Mouse (Mus musculus) limb, embryonic 13.5 days (tissue): ENCODE data around the gene Slc6a9. TPM values are rescaled to one million over a fixed set of nuclear protein-coding genes. Genes with fewer than 3 reads are reported as not detected.

ENCODE experiments used
- ATAC-seq: fragments of 200-750 bp; cut with Nextera tagmentation; 2 replicates; pipeline ENCODE4 v1.8.0; 2017; ENCODE audit warnings: low read depth, moderate number of reproducible peaks, moderate TSS enrichment; ENCODE audit not compliant: low FRiP score
- H3K27ac ChIP-seq: fragments of 300-500 bp; sonication (generic); 2 replicates; pipeline ENCODE4 v1.5.1; 2015; ENCODE audit warnings: inconsistent platforms, mild to moderate bottlenecking, moderate library complexity
- H3K27me3 ChIP-seq: fragments of 300-500 bp; sonication (generic); 2 replicates; pipeline ENCODE4 v1.6.1; 2015; ENCODE audit warnings: mild to moderate bottlenecking, inconsistent platforms
- H3K36me3 ChIP-seq: fragments of 300-500 bp; sonication (generic); 2 replicates; pipeline ENCODE4 v1.6.1; 2015; ENCODE audit warnings: inconsistent platforms, mild to moderate bottlenecking, moderate library complexity
- H3K4me1 ChIP-seq: fragments of 300-500 bp; sonication (generic); 2 replicates; pipeline ENCODE4 v1.6.1; 2015; ENCODE audit warnings: inconsistent platforms
- H3K4me2 ChIP-seq: fragments of 300-500 bp; sonication (generic); replicated peaks from 2 replicates; pipeline ENCODE4 v1.6.1; 2015; ENCODE audit warnings: inconsistent platforms, mild to moderate bottlenecking, moderate library complexity
- H3K4me3 ChIP-seq: fragments of 300-500 bp; sonication (generic); 2 replicates; pipeline ENCODE4 v1.5.1; 2015; ENCODE audit warnings: moderate library complexity, mild to moderate bottlenecking, inconsistent platforms
- H3K9ac ChIP-seq: fragments of 300-500 bp; sonication (generic); 2 replicates; pipeline ENCODE4 v1.6.1; 2015; ENCODE audit warnings: mild to moderate bottlenecking, inconsistent platforms
- H3K9me3 ChIP-seq: fragments of 300-500 bp; sonication (generic); 2 replicates; pipeline ENCODE4 v1.6.1; 2016; ENCODE audit warnings: inconsistent platforms
- WGBS: fragments of 180-500 bp; shearing (Covaris S2); methylation state at CpG from one replicate; pipeline ENCODE4 v1.1.7; 2015; 5-methylcytosine and 5-hydroxymethylcytosine counted together
- polyA plus RNA-seq: library from polyadenylated mRNA; unstranded; fragments of >200 nt; fragmentation: Nextera tagmentation; extraction: Ambion mirVana; gene quantifications from 2 replicates; pipeline ENCODE4 v1.2.1, GENCODE M21; 2015

Gene Slc6a9
- polyA plus RNA-seq, 1 experiment from 2014 or later = 15.6 TPM

GRCm38 (mm10) chr4:117862823-117863222, 28.5 kb downstream of the Slc6a9 start:
- H3K4me1 ChIP-seq = peaks cover 9% of the 10 kb centered on the region
- ATAC-seq = no peak
- no peaks in the 10 kb centered on the region for H3K27me3 ChIP-seq
- H3K36me3 ChIP-seq = peaks cover 24% of the 10 kb centered on the region
- H3K9ac ChIP-seq = no peak overlapping the region
- no peaks in the 10 kb centered on the region for H3K9me3 ChIP-seq
- no peak overlapping the region for H3K27ac ChIP-seq
- no peak overlapping the region for H3K4me2 ChIP-seq
- no peak overlapping the region for H3K4me3 ChIP-seq
- 37% methylated on average over 4 of the region's 4 CpGs for WGBS

- H3K4me1 ChIP-seq = peaks cover 13% of the 10 kb centered on the region
- no peak overlapping the region for H3K4me3 ChIP-seq
- no peak overlapping the region for H3K4me2 ChIP-seq
- WGBS = 53% methylated on average over 9 of the region's 9 CpGs
- H3K27ac ChIP-seq = no peak overlapping the region; the same call in 1 of the 2 replicates
- no peaks in the 10 kb centered on the region for H3K9me3 ChIP-seq
- H3K27me3 ChIP-seq = no peaks in the 10 kb centered on the region
- H3K36me3 ChIP-seq = peaks cover 22% of the 10 kb centered on the region
- H3K9ac ChIP-seq = no peak overlapping the region
- peak; percentile 17; the same call in 1 of the 2 replicates for ATAC-seq
These were observed 31.8 kb downstream of the Slc6a9 start for GRCm38 (mm10) chr4:117866083-117866482.

- no peak for ATAC-seq
- H3K4me1 ChIP-seq = peaks cover 17% of the 10 kb centered on the region
- H3K27ac ChIP-seq = no peak overlapping the region
- H3K4me3 ChIP-seq = no peak overlapping the region
- H3K9me3 ChIP-seq = no peaks in the 10 kb centered on the region
- 81% methylated on average over 6 of the region's 6 CpGs for WGBS
- H3K36me3 ChIP-seq = peaks cover 22% of the 10 kb centered on the region
- no peak overlapping the region for H3K9ac ChIP-seq
- no peak overlapping the region for H3K4me2 ChIP-seq
- no peaks in the 10 kb centered on the region for H3K27me3 ChIP-seq
These were observed 32.7 kb downstream of the Slc6a9 start for GRCm38 (mm10) chr4:117867000-117867399.

- Histone ChIP-seq H3K4me3 (peak overlapping the region; percentile 10; the same call in 1 of the 2 replicates), H3K27ac (no peak overlapping the region), H3K36me3 (peaks cover 22% of the 10 kb centered on the region), H3K27me3 (no peaks in the 10 kb centered on the region), H3K4me1 (peaks cover 25% of the 10 kb centered on the region), H3K9ac (no peak overlapping the region), H3K9me3 (no peaks in the 10 kb centered on the region), H3K4me2 (peak overlapping the region; percentile 35; the same call in 1 of the 2 replicates)
- WGBS = 17% methylated on average over 24 of the region's 24 CpGs
- no peak for ATAC-seq
These were observed 33.5 kb downstream of the Slc6a9 start for GRCm38 (mm10) chr4:117867823-117868222.

- H3K9ac ChIP-seq = no peak overlapping the region
- peaks cover 29% of the 10 kb centered on the region for H3K36me3 ChIP-seq
- no peak overlapping the region for H3K4me2 ChIP-seq
- no peak overlapping the region for H3K4me3 ChIP-seq
- no peaks in the 10 kb centered on the region for H3K9me3 ChIP-seq
- WGBS = 59% methylated on average over 9 of the region's 9 CpGs
- no peaks in the 10 kb centered on the region for H3K27me3 ChIP-seq
- peaks cover 26% of the 10 kb centered on the region for H3K4me1 ChIP-seq
- ATAC-seq = peak; percentile 9; the same call in 1 of the 2 replicates
- no peak overlapping the region for H3K27ac ChIP-seq
These were observed 35.0 kb downstream of the Slc6a9 start for GRCm38 (mm10) chr4:117869317-117869716.

- no peak for ATAC-seq
- Histone ChIP-seq H3K9ac (no peak overlapping the region), H3K36me3 (peaks cover 32% of the 10 kb centered on the region), H3K27me3 (no peaks in the 10 kb centered on the region), H3K4me1 (peaks cover 26% of the 10 kb centered on the region), H3K4me3 (no peak overlapping the region), H3K9me3 (no peaks in the 10 kb centered on the region), H3K4me2 (no peak overlapping the region), H3K27ac (no peak overlapping the region)
- 53% methylated on average over 1 of the region's 1 CpGs for WGBS
These were observed 36.1 kb downstream of the Slc6a9 start for GRCm38 (mm10) chr4:117870437-117870836.

GRCm38 (mm10) chr4:117871787-117872186, 37.5 kb downstream of the Slc6a9 start:
- 46% methylated on average over 7 of the region's 7 CpGs for WGBS
- no peak for ATAC-seq
- peaks cover 16% of the 10 kb centered on the region for H3K4me1 ChIP-seq
- no peak overlapping the region for H3K4me2 ChIP-seq
- no peaks in the 10 kb centered on the region for H3K9me3 ChIP-seq
- no peak overlapping the region for H3K27ac ChIP-seq
- H3K9ac ChIP-seq = no peak overlapping the region
- no peaks in the 10 kb centered on the region for H3K27me3 ChIP-seq
- H3K36me3 ChIP-seq = peaks cover 46% of the 10 kb centered on the region
- no peak overlapping the region for H3K4me3 ChIP-seq

GRCm38 (mm10) chr4:117872471-117872886, 38.2 kb downstream of the Slc6a9 start, which contains the start of gene Ccdc24:
TSS of gene Ccdc24 (minus strand) at chr4:117872557.
- H3K36me3 ChIP-seq = peaks cover 53% of the 10 kb centered on the region
- peak within 1 kb of the TSS; percentile 56 for H3K4me2 ChIP-seq
- 8% methylated on average over 14 of the region's 14 CpGs for WGBS
- H3K27me3 ChIP-seq = no peaks in the 10 kb centered on the region
- no peaks in the 10 kb centered on the region for H3K9me3 ChIP-seq
- no peak for ATAC-seq
- H3K4me1 ChIP-seq = peaks cover 16% of the 10 kb centered on the region
- H3K9ac ChIP-seq = peak within 1 kb of the TSS; percentile 45
- peak within 1 kb of the TSS; percentile 18 for H3K4me3 ChIP-seq
- no peak within 1 kb of the TSS for H3K27ac ChIP-seq

GRCm38 (mm10) chr4:117873615-117874014, 39.3 kb downstream of the Slc6a9 start:
- Histone ChIP-seq H3K4me2 (no peak overlapping the region), H3K36me3 (peaks cover 59% of the 10 kb centered on the region), H3K27me3 (no peaks in the 10 kb centered on the region), H3K9me3 (no peaks in the 10 kb centered on the region), H3K4me1 (peaks cover 12% of the 10 kb centered on the region), H3K27ac (no peak overlapping the region), H3K4me3 (no peak overlapping the region), H3K9ac (no peak overlapping the region)
- WGBS = 92% methylated on average over 9 of the region's 9 CpGs
- no peak for ATAC-seq

GRCm38 (mm10) chr4:117878301-117878700, 44.0 kb downstream of the Slc6a9 start:
- Histone ChIP-seq H3K9ac (no peak overlapping the region), H3K9me3 (no peaks in the 10 kb centered on the region), H3K27me3 (no peaks in the 10 kb centered on the region), H3K4me3 (no peak overlapping the region), H3K27ac (no peak overlapping the region), H3K4me1 (peaks cover 11% of the 10 kb centered on the region), H3K4me2 (no peak overlapping the region), H3K36me3 (peaks cover 81% of the 10 kb centered on the region)
- 63% methylated on average over 10 of the region's 10 CpGs for WGBS
- no peak for ATAC-seq

GRCm38 (mm10) chr4:117878703-117879102, 44.4 kb downstream of the Slc6a9 start:
- Histone ChIP-seq H3K4me3 (no peak overlapping the region), H3K4me1 (peaks cover 14% of the 10 kb centered on the region), H3K36me3 (peaks cover 77% of the 10 kb centered on the region), H3K9me3 (no peaks in the 10 kb centered on the region), H3K4me2 (no peak overlapping the region), H3K27ac (no peak overlapping the region), H3K9ac (no peak overlapping the region), H3K27me3 (no peaks in the 10 kb centered on the region)
- no peak for ATAC-seq
- WGBS = 80% methylated on average over 5 of the region's 5 CpGs

GRCm38 (mm10) chr4:117882701-117883691, 48.7 kb downstream of the Slc6a9 start, which contains the start of gene B4galt2:
TSS of gene B4galt2 (minus strand) at chr4:117883487.
- 0% methylated on average over 31 of the region's 103 CpGs for WGBS
- Histone ChIP-seq H3K9ac (peak within 1 kb of the TSS; percentile 91), H3K27me3 (no peaks in the 10 kb centered on the region), H3K4me1 (peaks cover 33% of the 10 kb centered on the region), H3K4me2 (peak within 1 kb of the TSS; percentile 81), H3K9me3 (no peaks in the 10 kb centered on the region), H3K36me3 (peaks cover 51% of the 10 kb centered on the region), H3K4me3 (peak within 1 kb of the TSS; percentile 83), H3K27ac (peak within 1 kb of the TSS; percentile 85)
- peak; percentile 71 for ATAC-seq
